Mouse (Mus musculus): ENCODE measurements around the gene Olfr167. TPM values are rescaled to one million over a fixed set of nuclear protein-coding genes. Genes with fewer than 3 reads are reported as not detected.
"Not testable (repeated sequence)": the region's sequence is repeated elsewhere in the genome, so short reads cannot be mapped to it uniquely, and the experiment has no call there.

Gene Olfr167
- not detected for polyA plus RNA-seq (2021)

GRCm38 (mm10) chr16:19522166-19522565, at the start of gene Olfr167:
TSS of gene Olfr167 (minus strand) at chr16:19522266.
- ATAC-seq (no peak), DNase-seq (ENCODE audit: low read depth, low spot score) (no peak)
- peaks cover 15% of the 10 kb centered on the region for H3K27me3 ChIP-seq
- TF ChIP-seq CTCF (IDR thresholded peaks at IDR 0.05): no peak
- ChIA-PET CTCF (no interaction called here), POLR2A (no interaction called here)
- in situ Hi-C loops (cut with MboI; ENCODE audit: low pct_unique_long_range_greater_than_20kb): no loop called here

GRCm38 (mm10) chr16:19571709-19572108, 49.6 kb upstream of the Olfr167 start, which contains the start of gene Olfr169:
TSS of gene Olfr169 (minus strand) at chr16:19571809.
- in situ Hi-C loops (cut with MboI; ENCODE audit: low pct_unique_long_range_greater_than_20kb); DNase-seq (ENCODE audit: low read depth, low spot score); CTCF ChIA-PET; H3K27me3 ChIP-seq; POLR2A ChIA-PET; ATAC-seq: not testable (repeated sequence)

- DNase-seq (ENCODE audit: low read depth, low spot score); CTCF ChIA-PET; POLR2A ChIA-PET; in situ Hi-C loops (cut with MboI; ENCODE audit: low pct_unique_long_range_greater_than_20kb); H3K27me3 ChIP-seq; ATAC-seq: not testable (repeated sequence)
Measured at GRCm38 (mm10) chr16:19553429-19553828, 31.4 kb upstream of the Olfr167 start.

GRCm38 (mm10) chr16:19552246-19552645, 30.2 kb upstream of the Olfr167 start:
- in situ Hi-C loops (cut with MboI; ENCODE audit: low pct_unique_long_range_greater_than_20kb); ATAC-seq; H3K27me3 ChIP-seq; DNase-seq (ENCODE audit: low read depth, low spot score); CTCF ChIA-PET; POLR2A ChIA-PET: not testable (repeated sequence)

GRCm38 (mm10) chr16:19535455-19535854, 13.4 kb upstream of the Olfr167 start, which contains the start of gene Olfr168:
TSS of gene Olfr168 (minus strand) at chr16:19535555.
- no peak for DNase-seq (ENCODE audit: low read depth, low spot score)
- no peak for ATAC-seq
- no peak for TF ChIP-seq CTCF (IDR thresholded peaks at IDR 0.05)
- in situ Hi-C loops (cut with MboI; ENCODE audit: low pct_unique_long_range_greater_than_20kb): no loop called here
- peaks cover 10% of the 10 kb centered on the region for H3K27me3 ChIP-seq
- ChIA-PET CTCF (no interaction called here), POLR2A (no interaction called here)

GRCm38 (mm10) chr16:19483394-19483793, 38.7 kb downstream of the Olfr167 start, which contains the start of gene Olfr166:
TSS of gene Olfr166 (plus strand) at chr16:19483694.
- no peak for TF ChIP-seq CTCF (IDR thresholded peaks at IDR 0.05)
- ChIA-PET POLR2A (no interaction called here), CTCF (no interaction called here)
- in situ Hi-C loops (cut with MboI; ENCODE audit: low pct_unique_long_range_greater_than_20kb): no loop called here
- H3K27me3 ChIP-seq: peaks cover 9% of the 10 kb centered on the region
- ATAC-seq (no peak), DNase-seq (ENCODE audit: low read depth, low spot score) (no peak)

GRCm38 (mm10) chr16:19464365-19464764, 57.7 kb downstream of the Olfr167 start:
- in situ Hi-C loops (cut with MboI; ENCODE audit: low pct_unique_long_range_greater_than_20kb): no loop called here
- no peak for TF ChIP-seq CTCF (IDR thresholded peaks at IDR 0.05)
- no peaks in the 10 kb centered on the region for H3K27me3 ChIP-seq
- POLR2A ChIA-PET: no interaction called here
- CTCF ChIA-PET: no interaction called here
- ATAC-seq (no peak), DNase-seq (ENCODE audit: low read depth, low spot score) (no peak)

Other genes with a start within 250 kb of the Olfr167 start
- not detected for gene Olfr164, start 208.2 kb downstream of the Olfr167 start, polyA plus RNA-seq (2021)
- gene Olfr165, start 99.1 kb downstream of the Olfr167 start, polyA plus RNA-seq (2021): not detected
- not detected for gene Olfr166, start 38.6 kb downstream of the Olfr167 start, polyA plus RNA-seq (2021)
- not detected for gene Olfr168, start 13.3 kb upstream of the Olfr167 start, polyA plus RNA-seq (2021)
- gene Olfr169, start 49.5 kb upstream of the Olfr167 start, polyA plus RNA-seq (2021): not detected
- not detected for gene Olfr170, start 89.6 kb upstream of the Olfr167 start, polyA plus RNA-seq (2021)
- gene Olfr171, start 107.7 kb upstream of the Olfr167 start, polyA plus RNA-seq (2021): not detected
- gene Lamp3, start 184.1 kb upstream of the Olfr167 start, polyA plus RNA-seq (2021): 0.12 TPM
- gene B3gnt5, start 237.9 kb upstream of the Olfr167 start, polyA plus RNA-seq (2021): not detected